Mouse (Mus musculus): ENCODE measurements around the gene Slc35e1. TPM values are rescaled to one million over a fixed set of nuclear protein-coding genes. Genes with fewer than 3 reads are reported as not detected.

Gene Slc35e1
- polyA plus RNA-seq, 1 experiment from 2014 or later: 11.9 TPM

DNA sequence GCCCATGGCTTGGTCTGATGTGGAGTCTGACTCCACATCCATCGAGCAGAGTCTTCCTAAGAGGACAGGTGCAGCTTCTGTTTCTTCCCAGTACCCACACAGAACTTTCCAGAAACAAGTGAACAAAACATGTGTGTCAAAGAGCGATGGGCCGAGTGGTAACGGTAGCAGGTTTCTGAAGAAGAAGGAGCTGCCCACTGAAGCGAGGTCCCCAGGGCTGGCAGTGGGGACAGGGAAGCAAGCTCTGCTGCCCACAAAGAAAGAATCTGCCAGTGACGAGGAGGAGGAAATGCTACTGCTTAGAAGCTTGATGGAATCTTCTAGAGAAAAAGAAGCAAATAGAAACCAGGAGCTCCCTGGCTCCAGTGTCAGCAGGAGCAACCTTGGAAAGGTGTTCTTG is 47.3 kb downstream of the Slc35e1 start:
- Histone ChIP-seq H3K27me3 (replicated peaks) (no peaks in the 10 kb centered on the region), H3K36me3 (peaks cover 32% of the 10 kb centered on the region), H3K4me1 (peaks cover 10% of the 10 kb centered on the region), H3K4me2 (no peak overlapping the region), H3K27ac (replicated peaks) (no peak overlapping the region), H3K9me3 (no peaks in the 10 kb centered on the region), H3K4me3 (no peak overlapping the region), H3K9ac (no peak overlapping the region)
- no peak for ATAC-seq (ENCODE audit: extremely low read depth, insufficient number of reproducible peaks, low FRiP score, low TSS enrichment)
- 89% methylated on average over 6 of the region's 6 CpGs for WGBS

DNA sequence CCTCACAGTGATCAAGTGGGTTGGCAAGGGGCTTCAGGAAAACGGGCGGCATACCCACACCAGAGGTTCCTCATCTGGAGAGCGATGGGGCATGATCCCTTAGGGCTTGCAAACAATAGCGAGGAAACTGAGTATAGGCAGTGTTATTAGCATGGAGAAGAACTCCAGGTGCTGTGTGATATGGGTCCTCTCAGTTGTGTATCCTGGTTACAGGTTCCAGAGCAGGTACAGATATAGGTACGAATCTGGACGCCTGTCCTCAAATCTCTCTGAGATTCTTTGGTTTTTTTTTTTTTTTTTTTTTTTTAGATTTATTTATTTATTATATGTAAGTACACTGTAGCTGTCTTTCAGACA is 48.4 kb downstream of the Slc35e1 start:
- 34% methylated on average over 6 of the region's 6 CpGs for WGBS
- Histone ChIP-seq H3K36me3 (peaks cover 21% of the 10 kb centered on the region), H3K9ac (peak overlapping the region; percentile 88), H3K27me3 (replicated peaks) (no peaks in the 10 kb centered on the region), H3K27ac (replicated peaks) (peak overlapping the region; percentile 54; the same call in 1 of the 2 replicates), H3K4me3 (peak overlapping the region; percentile 57), H3K4me1 (peaks cover 10% of the 10 kb centered on the region), H3K4me2 (peak overlapping the region; percentile 71), H3K9me3 (no peaks in the 10 kb centered on the region)
- no peak for ATAC-seq (ENCODE audit: extremely low read depth, insufficient number of reproducible peaks, low FRiP score, low TSS enrichment)

DNA sequence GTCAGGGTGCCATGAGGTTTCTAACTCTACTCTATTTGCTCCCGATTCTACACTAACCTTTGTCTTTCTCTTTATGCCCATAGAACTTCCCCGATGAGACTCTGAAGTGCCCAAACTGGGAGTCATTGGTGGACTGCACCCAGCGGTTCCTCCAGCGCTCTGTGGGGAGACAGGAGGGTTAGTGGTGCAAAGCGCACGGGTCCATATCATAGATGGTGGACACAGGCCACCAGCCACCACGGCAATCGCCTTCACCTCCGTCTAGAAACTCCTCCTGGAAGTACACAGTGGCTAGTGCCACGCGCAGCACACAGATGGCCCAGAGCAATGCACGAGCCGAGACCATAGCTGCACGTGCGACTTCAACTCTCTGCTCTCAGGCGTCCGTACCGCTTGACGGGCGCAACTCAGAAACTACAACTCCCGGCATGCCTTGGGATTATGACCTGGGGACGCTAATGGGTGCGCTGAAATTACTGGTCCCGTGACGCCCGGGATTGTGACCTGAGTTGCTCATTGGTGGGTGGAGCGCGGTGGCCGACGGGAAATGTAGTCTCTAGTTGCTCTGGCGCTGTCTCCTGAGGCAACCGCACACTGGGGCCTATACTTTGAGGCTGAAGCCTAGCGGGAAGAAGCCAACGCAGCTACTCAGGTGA is 48.9 kb downstream of the Slc35e1 start, which contains the start of the genes Calr3 and 1700030K09Rik:
Gene Calr3 (minus strand): TSS at position 533 of the 656 bp plus-strand sequence.
Gene 1700030K09Rik (plus strand): TSS at position 543 of the 656 bp plus-strand sequence.
- Histone ChIP-seq H3K27me3 (replicated peaks) (no peaks in the 10 kb centered on the region), H3K4me2 (peak within 1 kb of the TSS; percentile 71), H3K4me1 (peaks cover 10% of the 10 kb centered on the region), H3K36me3 (peaks cover 16% of the 10 kb centered on the region), H3K9me3 (no peaks in the 10 kb centered on the region), H3K27ac (replicated peaks) (peak within 1 kb of the TSS; percentile 54; the same call in 1 of the 2 replicates), H3K9ac (peak within 1 kb of the TSS; percentile 88), H3K4me3 (peak within 1 kb of the TSS; percentile 57)
- WGBS: 5% methylated on average over 34 of the region's 34 CpGs
- ATAC-seq (ENCODE audit: extremely low read depth, insufficient number of reproducible peaks, low FRiP score, low TSS enrichment): peak; percentile 98

DNA sequence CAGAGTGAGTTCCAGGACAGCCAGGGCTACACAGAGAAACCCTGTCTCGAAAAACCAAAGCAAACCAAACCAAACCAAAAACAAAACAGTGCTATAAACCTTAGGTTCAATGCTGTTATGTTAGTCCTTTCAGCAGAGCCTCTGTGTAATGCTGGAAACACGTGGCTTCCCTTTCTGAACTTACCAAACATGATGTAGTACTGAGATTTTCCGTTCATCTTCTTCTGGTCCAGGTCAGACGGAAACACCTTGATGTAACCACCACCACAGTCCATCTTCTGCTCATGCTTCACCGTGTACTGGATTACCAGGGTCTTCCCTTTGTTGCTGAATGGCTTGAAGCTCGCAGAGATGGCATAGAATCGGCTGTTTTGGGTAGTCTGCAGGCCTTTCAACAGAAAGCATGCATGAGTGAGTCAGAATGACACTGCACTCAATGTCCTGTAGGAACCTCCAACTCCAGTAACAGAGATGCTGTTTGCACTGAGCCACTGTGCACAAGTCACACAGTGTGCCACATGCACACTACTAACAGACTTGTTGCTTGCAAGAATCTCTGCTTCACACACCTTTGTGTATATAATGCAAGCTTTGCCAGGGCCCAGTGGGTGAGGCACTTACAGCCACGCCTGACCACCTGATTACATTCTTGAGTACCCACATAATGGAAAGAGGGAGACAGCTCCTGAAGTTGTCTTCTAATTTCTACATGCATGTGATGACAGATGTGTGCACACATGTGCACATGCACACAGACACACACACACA is 54.0 kb downstream of the Slc35e1 start:
- Histone ChIP-seq H3K9ac (no peak overlapping the region), H3K9me3 (no peaks in the 10 kb centered on the region), H3K4me1 (peaks cover 12% of the 10 kb centered on the region), H3K4me2 (no peak overlapping the region), H3K27me3 (replicated peaks) (no peaks in the 10 kb centered on the region), H3K4me3 (no peak overlapping the region), H3K36me3 (no peaks in the 10 kb centered on the region), H3K27ac (replicated peaks) (no peak overlapping the region)
- no peak for ATAC-seq (ENCODE audit: extremely low read depth, insufficient number of reproducible peaks, low FRiP score, low TSS enrichment)
- 70% methylated on average over 8 of the region's 8 CpGs for WGBS

DNA sequence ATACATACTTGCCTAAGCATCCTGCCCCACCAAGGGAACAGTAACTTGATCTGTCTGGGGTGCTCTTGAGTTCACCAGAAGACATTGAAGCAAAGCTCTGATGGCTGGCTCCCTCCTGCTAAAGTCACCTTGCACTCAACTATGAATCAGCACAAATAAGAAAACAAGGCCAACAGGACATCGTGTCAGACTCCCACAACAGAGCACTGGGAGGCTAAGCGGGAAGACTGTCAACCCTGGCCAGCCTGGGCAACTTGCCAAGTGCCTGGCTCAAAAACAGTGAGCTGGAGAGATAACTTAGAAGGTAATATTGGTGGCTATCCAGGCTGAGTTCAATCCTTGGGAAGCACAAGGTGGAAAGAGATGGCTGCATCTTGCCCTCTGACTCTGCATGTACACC is 57.5 kb downstream of the Slc35e1 start:
- H3K9me3 ChIP-seq: no peaks in the 10 kb centered on the region
- H3K9ac ChIP-seq: no peak overlapping the region
- H3K27ac ChIP-seq (replicated peaks): peak overlapping the region; percentile 61
- H3K27me3 ChIP-seq (replicated peaks): no peaks in the 10 kb centered on the region
- no peak overlapping the region for H3K4me2 ChIP-seq
- no peaks in the 10 kb centered on the region for H3K36me3 ChIP-seq
- peaks cover 9% of the 10 kb centered on the region for H3K4me1 ChIP-seq
- ATAC-seq (ENCODE audit: extremely low read depth, insufficient number of reproducible peaks, low FRiP score, low TSS enrichment): no peak; the same call in 1 of the 2 replicates
- 6% methylated on average over 2 of the region's 2 CpGs for WGBS
- H3K4me3 ChIP-seq: no peak overlapping the region

Small RNA genes within 50 kb of the gene (microRNA-seq; reads per million reads assigned to microRNA genes)
- gene Gm28019 (not detected), gene Mir7068 (5.9 reads per million, percentile 21 among the genes with 10 or more reads in this experiment)

Other genes with a start within 250 kb of the Slc35e1 start
- 15.9 and 19.4 TPM in 2 replicates for gene Gm10282, start 187.4 kb downstream of the Slc35e1 start, polyA plus RNA-seq (2015; fragmentation: Nextera tagmentation; extraction: Ambion mirVana)
- 14.2 and 15.1 TPM in 2 replicates for gene Klf2, start 173.6 kb downstream of the Slc35e1 start, polyA plus RNA-seq (2015; fragmentation: Nextera tagmentation; extraction: Ambion mirVana)
- 37.4 and 38.2 TPM in 2 replicates for gene Eps15l1, start 71.2 kb downstream of the Slc35e1 start, polyA plus RNA-seq (2015; fragmentation: Nextera tagmentation; extraction: Ambion mirVana)
- gene Calr3, start 48.7 kb downstream of the Slc35e1 start, polyA plus RNA-seq (2015; fragmentation: Nextera tagmentation; extraction: Ambion mirVana): 1.1 and 1.2 TPM in 2 replicates
- gene 1700030K09Rik, start 48.7 kb downstream of the Slc35e1 start, polyA plus RNA-seq (2015; fragmentation: Nextera tagmentation; extraction: Ambion mirVana): 8.8 and 9.4 TPM in 2 replicates
- gene Cherp, start 17.4 kb downstream of the Slc35e1 start, polyA plus RNA-seq (2015; fragmentation: Nextera tagmentation; extraction: Ambion mirVana): 40.1 and 45.6 TPM in 2 replicates
- gene Med26, start 55.7 kb upstream of the Slc35e1 start, polyA plus RNA-seq (2015; fragmentation: Nextera tagmentation; extraction: Ambion mirVana): 9.1 and 9.3 TPM in 2 replicates
- 92.2 and 104 TPM in 2 replicates for gene Smim7, start 78.5 kb upstream of the Slc35e1 start, polyA plus RNA-seq (2015; fragmentation: Nextera tagmentation; extraction: Ambion mirVana)
- gene Tmem38a, start 79.4 kb upstream of the Slc35e1 start, polyA plus RNA-seq (2015; fragmentation: Nextera tagmentation; extraction: Ambion mirVana): 57.2 and 66.7 TPM in 2 replicates
- 0.09 and 0.36 TPM in 2 replicates for gene Nwd1, start 154.1 kb upstream of the Slc35e1 start, polyA plus RNA-seq (2015; fragmentation: Nextera tagmentation; extraction: Ambion mirVana)
- gene Sin3b, start 230.7 kb upstream of the Slc35e1 start, polyA plus RNA-seq (2015; fragmentation: Nextera tagmentation; extraction: Ambion mirVana): 161 and 173 TPM in 2 replicates